Mouse (Mus musculus): Measurements from ENCODE around the gene Dnajb8. TPM values are rescaled to one million over a fixed set of nuclear protein-coding genes. Genes with fewer than 3 reads are reported as not detected.

Gene Dnajb8
- total and polyA plus RNA-seq, 2 experiments from 2014 or later: not detected

DNA sequence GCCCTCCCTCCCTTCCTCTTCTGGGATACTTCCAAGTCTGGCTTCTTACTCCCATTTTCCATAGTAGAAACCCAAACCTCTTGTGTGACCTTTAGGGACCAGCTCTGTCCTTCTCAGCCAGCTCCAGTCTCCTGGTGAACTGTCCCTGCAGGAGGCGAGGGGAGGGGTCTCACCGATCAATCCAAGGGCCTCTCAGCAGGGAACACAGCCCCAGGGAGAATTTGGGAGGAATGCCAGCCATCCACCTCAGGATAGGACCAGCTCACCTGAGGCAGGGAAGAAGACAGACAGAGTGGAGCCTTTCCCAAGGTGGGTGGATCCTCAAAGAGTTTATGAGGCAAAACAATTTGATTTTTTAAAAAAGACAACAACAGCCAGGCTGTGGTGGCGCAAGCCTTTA is 11.9 kb upstream of the Dnajb8 start:
- WGBS: 65% methylated on average over 3 of the region's 3 CpGs
- TF ChIP-seq CTCF (IDR thresholded peaks at IDR 0.05; ENCODE audit: low read depth): no peak

DNA sequence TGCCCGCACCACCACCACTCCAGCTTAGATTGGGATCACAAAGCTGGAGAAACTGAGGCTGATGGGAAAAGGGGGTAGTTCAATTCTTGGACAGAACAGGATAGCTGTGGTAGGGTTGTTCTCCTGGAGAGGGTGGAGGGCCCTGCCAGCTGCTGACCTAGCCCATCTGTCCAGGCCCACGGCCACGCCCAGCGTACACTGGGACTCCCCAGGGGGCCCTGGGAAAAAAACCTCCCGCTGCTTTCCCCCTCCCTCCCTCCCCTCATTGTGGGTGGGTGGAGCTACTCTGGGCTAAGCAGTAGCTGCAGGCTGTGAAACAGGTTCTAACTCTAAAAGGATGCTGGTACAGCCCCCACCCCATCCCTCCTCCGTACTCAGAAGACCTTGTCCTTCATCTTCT is 6.3 kb upstream of the Dnajb8 start:
- no peak for DNase-seq
- H3K4me3 ChIP-seq (ENCODE audit: low read depth, low read length): no peak overlapping the region
- ATAC-seq: no peak
- no peak for TF ChIP-seq CTCF (IDR thresholded peaks at IDR 0.05; ENCODE audit: low read depth)
- H3K36me3 ChIP-seq (ENCODE audit: insufficient read depth): no peaks in the 10 kb centered on the region
- no peaks in the 10 kb centered on the region for H3K4me1 ChIP-seq (ENCODE audit: insufficient read depth)
- no peaks in the 10 kb centered on the region for H3K9me3 ChIP-seq (ENCODE audit: low read length)
- no peak overlapping the region for H3K9ac ChIP-seq
- H3K27ac ChIP-seq (ENCODE audit: low read depth, low read length): no peak overlapping the region
- 45% methylated on average over 6 of the region's 6 CpGs for WGBS
- no peaks in the 10 kb centered on the region for H3K27me3 ChIP-seq (ENCODE audit: insufficient read depth, low read length)
- no peak overlapping the region for H3K4me2 ChIP-seq (ENCODE audit: low read depth)

More for the DNA sequence above, 11.9 kb upstream of the Dnajb8 start:
- no peak overlapping the region for H3K9ac ChIP-seq
- ATAC-seq (no peak), DNase-seq (no peak)
- no peaks in the 10 kb centered on the region for H3K4me1 ChIP-seq (ENCODE audit: insufficient read depth)
- H3K9me3 ChIP-seq (ENCODE audit: low read length): no peaks in the 10 kb centered on the region
- no peaks in the 10 kb centered on the region for H3K36me3 ChIP-seq (ENCODE audit: insufficient read depth)
- no peak overlapping the region for H3K27ac ChIP-seq (ENCODE audit: low read depth, low read length)
- peaks cover 32% of the 10 kb centered on the region for H3K27me3 ChIP-seq (ENCODE audit: insufficient read depth, low read length)
- H3K4me2 ChIP-seq (ENCODE audit: low read depth): no peak overlapping the region
- H3K4me3 ChIP-seq (ENCODE audit: low read depth, low read length): no peak overlapping the region

DNA sequence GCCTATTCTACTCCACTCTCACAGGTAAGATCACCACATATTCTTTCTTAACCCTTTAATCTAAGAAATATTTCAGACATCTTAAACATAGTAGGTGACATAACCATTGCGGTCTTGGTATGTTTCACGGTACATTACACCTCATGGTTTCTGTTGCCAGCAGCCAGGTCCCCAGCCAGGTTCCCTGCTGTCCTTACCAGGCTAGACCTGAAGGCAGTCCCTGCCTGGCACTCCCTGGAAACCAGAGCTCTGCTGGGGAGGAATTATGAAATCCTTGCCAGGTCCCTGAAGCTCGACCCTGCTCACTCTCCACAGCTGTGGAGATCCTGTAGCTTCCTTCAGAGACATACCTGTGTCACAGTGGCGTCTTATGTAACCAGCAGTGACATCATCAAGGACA is 5.9 kb upstream of the Dnajb8 start:
- 77% methylated on average over 4 of the region's 4 CpGs for WGBS
- no peak overlapping the region for H3K9ac ChIP-seq
- no peak overlapping the region for H3K4me2 ChIP-seq (ENCODE audit: low read depth)
- TF ChIP-seq CTCF (IDR thresholded peaks at IDR 0.05; ENCODE audit: low read depth): no peak
- H3K9me3 ChIP-seq (ENCODE audit: low read length): no peaks in the 10 kb centered on the region
- H3K4me1 ChIP-seq (ENCODE audit: insufficient read depth): no peaks in the 10 kb centered on the region
- no peak for DNase-seq
- H3K27ac ChIP-seq (ENCODE audit: low read depth, low read length): no peak overlapping the region
- H3K27me3 ChIP-seq (ENCODE audit: insufficient read depth, low read length): no peaks in the 10 kb centered on the region
- H3K36me3 ChIP-seq (ENCODE audit: insufficient read depth): no peaks in the 10 kb centered on the region
- ATAC-seq: no peak
- no peak overlapping the region for H3K4me3 ChIP-seq (ENCODE audit: low read depth, low read length)

DNA sequence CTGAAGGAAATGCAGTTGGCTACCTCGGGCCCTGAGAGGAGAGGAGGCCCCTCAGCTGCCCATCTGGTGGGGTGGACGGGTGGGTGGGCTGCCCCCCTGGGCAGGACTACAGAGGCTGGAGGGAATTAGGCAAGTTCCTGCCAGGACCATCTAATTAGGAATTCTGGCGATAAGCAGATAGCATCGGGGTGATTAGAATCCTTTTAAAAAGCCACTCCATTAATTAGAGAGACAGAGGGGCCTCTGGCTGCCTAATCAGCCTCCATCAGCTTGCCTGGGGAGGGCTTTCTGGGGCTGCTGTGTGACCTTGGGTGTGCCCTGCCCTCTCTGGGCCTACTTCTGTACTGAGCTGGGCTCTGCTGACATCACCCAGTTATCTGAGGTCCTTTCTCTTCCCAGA is 3.0 kb upstream of the Dnajb8 start:
- no peak for ATAC-seq
- DNase-seq: no peak
- no peak for TF ChIP-seq CTCF (IDR thresholded peaks at IDR 0.05; ENCODE audit: low read depth)
- H3K4me2 ChIP-seq (ENCODE audit: low read depth): no peak overlapping the region
- no peaks in the 10 kb centered on the region for H3K4me1 ChIP-seq (ENCODE audit: insufficient read depth)
- H3K9ac ChIP-seq: no peak overlapping the region
- no peak overlapping the region for H3K27ac ChIP-seq (ENCODE audit: low read depth, low read length)
- no peak overlapping the region for H3K4me3 ChIP-seq (ENCODE audit: low read depth, low read length)
- H3K27me3 ChIP-seq (ENCODE audit: insufficient read depth, low read length): no peaks in the 10 kb centered on the region
- WGBS: 11% methylated on average over 4 of the region's 4 CpGs
- H3K36me3 ChIP-seq (ENCODE audit: insufficient read depth): no peaks in the 10 kb centered on the region
- no peaks in the 10 kb centered on the region for H3K9me3 ChIP-seq (ENCODE audit: low read length)

- Histone ChIP-seq H3K4me3 (ENCODE audit: low read depth, low read length) (no peak overlapping the region), H3K27me3 (ENCODE audit: insufficient read depth, low read length) (no peaks in the 10 kb centered on the region), H3K4me2 (ENCODE audit: low read depth) (no peak overlapping the region), H3K36me3 (ENCODE audit: insufficient read depth) (no peaks in the 10 kb centered on the region), H3K9me3 (ENCODE audit: low read length) (no peaks in the 10 kb centered on the region), H3K9ac (no peak overlapping the region), H3K27ac (ENCODE audit: low read depth, low read length) (no peak overlapping the region), H3K4me1 (ENCODE audit: insufficient read depth) (no peaks in the 10 kb centered on the region)
- DNase-seq (no peak), ATAC-seq (peak; percentile 58)
- 25% methylated on average over 5 of the region's 5 CpGs for WGBS
- no peak for TF ChIP-seq CTCF (IDR thresholded peaks at IDR 0.05; ENCODE audit: low read depth)
Measured at GRCm38 (mm10) chr6:88226570-88226994, 4.5 kb downstream of the Dnajb8 start.

DNA sequence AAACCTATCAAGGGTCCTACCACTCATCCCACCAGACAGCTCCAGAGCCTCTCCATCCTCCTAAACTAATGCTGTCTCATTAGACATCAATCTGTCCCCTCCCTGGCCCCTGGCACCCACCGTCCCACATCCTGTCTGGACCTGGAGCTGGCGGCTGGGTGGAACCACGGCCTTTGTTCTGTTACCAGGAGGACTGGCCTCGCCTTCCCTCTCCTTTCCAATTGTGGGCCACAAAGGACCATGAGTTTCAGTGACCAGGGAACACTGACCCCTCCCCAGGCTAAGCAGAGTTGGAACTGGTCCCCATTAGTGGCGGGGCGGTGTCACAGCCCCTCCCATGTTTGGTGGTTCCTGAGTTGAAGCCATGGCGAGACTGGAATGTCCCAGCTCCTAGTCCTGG is 5.5 kb downstream of the Dnajb8 start:
- no peak for ATAC-seq
- Histone ChIP-seq H3K4me3 (ENCODE audit: low read depth, low read length) (no peak overlapping the region), H3K36me3 (ENCODE audit: insufficient read depth) (no peaks in the 10 kb centered on the region), H3K9me3 (ENCODE audit: low read length) (no peaks in the 10 kb centered on the region), H3K4me2 (ENCODE audit: low read depth) (no peak overlapping the region), H3K9ac (no peak overlapping the region), H3K27ac (ENCODE audit: low read depth, low read length) (no peak overlapping the region), H3K27me3 (ENCODE audit: insufficient read depth, low read length) (no peaks in the 10 kb centered on the region), H3K4me1 (ENCODE audit: insufficient read depth) (no peaks in the 10 kb centered on the region)
- no peak for TF ChIP-seq CTCF (IDR thresholded peaks at IDR 0.05; ENCODE audit: low read depth)
- DNase-seq: no peak
- 67% methylated on average over 7 of the region's 7 CpGs for WGBS

DNA sequence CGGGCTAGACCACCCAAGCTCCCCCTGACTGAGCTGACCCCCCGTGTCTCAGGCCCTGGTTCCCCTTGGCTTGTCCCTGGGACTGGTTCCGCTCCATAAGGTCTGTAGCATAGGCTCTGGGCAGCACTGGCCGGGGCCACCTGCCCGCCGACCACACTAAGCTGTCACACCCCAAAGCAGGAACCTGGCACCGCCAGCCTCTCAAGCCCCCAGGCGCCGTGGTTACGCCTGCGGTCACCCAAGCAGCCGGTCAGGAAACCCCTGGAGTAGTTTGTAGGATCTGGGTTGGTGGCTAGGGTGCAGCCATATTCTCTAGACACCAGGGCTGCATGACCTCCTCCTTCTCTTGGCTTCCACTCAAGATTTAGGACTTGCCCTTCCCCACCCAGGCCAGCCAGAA is 7.2 kb downstream of the Dnajb8 start:
- H3K4me2 ChIP-seq (ENCODE audit: low read depth): no peak overlapping the region
- H3K9ac ChIP-seq: no peak overlapping the region
- DNase-seq (no peak), ATAC-seq (no peak)
- H3K36me3 ChIP-seq (ENCODE audit: insufficient read depth): no peaks in the 10 kb centered on the region
- no peaks in the 10 kb centered on the region for H3K4me1 ChIP-seq (ENCODE audit: insufficient read depth)
- H3K27ac ChIP-seq (ENCODE audit: low read depth, low read length): no peak overlapping the region
- H3K27me3 ChIP-seq (ENCODE audit: insufficient read depth, low read length): no peaks in the 10 kb centered on the region
- 90% methylated on average over 12 of the region's 12 CpGs for WGBS
- H3K9me3 ChIP-seq (ENCODE audit: low read length): no peaks in the 10 kb centered on the region
- no peak overlapping the region for H3K4me3 ChIP-seq (ENCODE audit: low read depth, low read length)
- TF ChIP-seq CTCF (IDR thresholded peaks at IDR 0.05; ENCODE audit: low read depth): no peak

DNA sequence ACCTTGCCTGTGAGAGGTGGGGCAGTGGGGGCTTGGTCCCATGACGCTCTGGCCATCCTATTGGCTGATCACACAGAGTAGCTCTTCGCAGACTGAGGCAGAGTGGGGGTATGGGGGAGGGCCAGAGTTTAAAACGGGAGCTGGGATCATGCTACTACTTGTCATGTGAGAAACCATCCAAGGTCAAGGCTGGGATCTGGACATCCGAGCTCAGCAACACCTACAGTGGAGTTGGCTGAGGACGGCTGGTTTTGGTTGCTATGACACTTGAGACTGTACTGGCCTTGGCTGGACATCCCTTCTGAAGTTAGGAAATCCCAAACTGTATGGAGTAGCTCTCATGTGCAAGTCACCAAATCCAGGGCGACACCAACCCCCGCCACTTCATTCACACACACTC is 9.8 kb downstream of the Dnajb8 start:
- H3K9me3 ChIP-seq (ENCODE audit: low read length): no peaks in the 10 kb centered on the region
- no peaks in the 10 kb centered on the region for H3K4me1 ChIP-seq (ENCODE audit: insufficient read depth)
- H3K9ac ChIP-seq: no peak overlapping the region
- 88% methylated on average over 7 of the region's 7 CpGs for WGBS
- no peak overlapping the region for H3K4me2 ChIP-seq (ENCODE audit: low read depth)
- no peaks in the 10 kb centered on the region for H3K36me3 ChIP-seq (ENCODE audit: insufficient read depth)
- no peak overlapping the region for H3K27ac ChIP-seq (ENCODE audit: low read depth, low read length)
- ATAC-seq (no peak), DNase-seq (no peak)
- no peak overlapping the region for H3K4me3 ChIP-seq (ENCODE audit: low read depth, low read length)
- no peaks in the 10 kb centered on the region for H3K27me3 ChIP-seq (ENCODE audit: insufficient read depth, low read length)
- TF ChIP-seq CTCF (IDR thresholded peaks at IDR 0.05; ENCODE audit: low read depth): no peak

Data from forebrain, postnatal 0 days (tissue).